Mouse (Mus musculus) forebrain, embryonic 13.5 days (tissue): Measurements from ENCODE around the gene Naglu. TPM values are rescaled to one million over a fixed set of nuclear protein-coding genes. Genes with fewer than 3 reads are reported as not detected.

Experiments
- ATAC-seq: fragments of 200-750 bp; cut with Nextera tagmentation; 2 replicates; pipeline ENCODE4 v1.8.0; 2017
- H3K27ac ChIP-seq: fragments of 300-500 bp; sonication (generic); 2 replicates; pipeline ENCODE4 v1.5.1; 2015; ENCODE audit warnings: inconsistent platforms, mild to moderate bottlenecking, moderate library complexity
- H3K27me3 ChIP-seq: fragments of 300-500 bp; sonication (generic); 2 replicates; pipeline ENCODE4 v1.6.1; 2015; ENCODE audit warnings: mild to moderate bottlenecking, inconsistent platforms
- H3K36me3 ChIP-seq: fragments of 300-500 bp; sonication (generic); 2 replicates; pipeline ENCODE4 v1.6.1; 2015; ENCODE audit warnings: mild to moderate bottlenecking, inconsistent platforms; ENCODE audit not compliant: poor library complexity, severe bottlenecking
- H3K4me1 ChIP-seq: fragments of 300-500 bp; sonication (generic); 2 replicates; pipeline ENCODE4 v1.6.1; 2015; ENCODE audit warnings: inconsistent platforms
- H3K4me2 ChIP-seq: fragments of 300-500 bp; sonication (generic); 2 replicates; pipeline ENCODE4 v1.6.1; 2015; ENCODE audit warnings: inconsistent platforms, mild to moderate bottlenecking, moderate library complexity
- H3K4me3 ChIP-seq: fragments of 300-500 bp; sonication (generic); 2 replicates; pipeline ENCODE4 v1.5.1; 2015; ENCODE audit warnings: mild to moderate bottlenecking, inconsistent platforms
- H3K9ac ChIP-seq: fragments of 300-500 bp; sonication (generic); 2 replicates; pipeline ENCODE4 v1.6.1; 2015; ENCODE audit warnings: mild to moderate bottlenecking, inconsistent platforms
- H3K9me3 ChIP-seq: fragments of 300-500 bp; sonication (generic); replicated peaks from 2 replicates; pipeline ENCODE4 v1.6.1; 2016; ENCODE audit warnings: inconsistent platforms
- WGBS: fragments of 180-500 bp; shearing (Covaris S2); methylation state at CpG from one replicate; pipeline ENCODE4 v1.1.7; 2015; 5-methylcytosine and 5-hydroxymethylcytosine counted together
- polyA plus RNA-seq: library from polyadenylated mRNA; unstranded; fragments of >200 nt; fragmentation: Nextera tagmentation; extraction: Ambion mirVana; gene quantifications from 2 replicates; pipeline ENCODE4 v1.2.1, GENCODE M21; 2015

The Naglu gene
- polyA plus RNA-seq, 1 experiment from 2014 or later = 4.8 TPM

GRCm38 (mm10) chr11:101086756-101087681 is 17.2 kb downstream of the Naglu start, which contains the start of gene Mlx:
TSS of gene Mlx (plus strand) at chr11:101087277.
- 1% methylated on average over 52 of the region's 52 CpGs for WGBS
- H3K9me3 ChIP-seq = no peaks in the 10 kb centered on the region
- H3K4me2 ChIP-seq = peak within 1 kb of the TSS; percentile 81
- H3K27ac ChIP-seq = peak within 1 kb of the TSS; percentile 84
- no peaks in the 10 kb centered on the region for H3K27me3 ChIP-seq
- peak; percentile 85 for ATAC-seq
- H3K36me3 ChIP-seq = peaks cover 51% of the 10 kb centered on the region
- H3K9ac ChIP-seq = peak within 1 kb of the TSS; percentile 93
- H3K4me3 ChIP-seq = peak within 1 kb of the TSS; percentile 84
- peaks cover 42% of the 10 kb centered on the region for H3K4me1 ChIP-seq

GRCm38 (mm10) chr11:101087682-101088055 is 17.9 kb downstream of the Naglu start:
- peaks cover 58% of the 10 kb centered on the region for H3K36me3 ChIP-seq
- peak overlapping the region; percentile 81 for H3K4me2 ChIP-seq
- H3K27ac ChIP-seq = peak overlapping the region; percentile 84; the same call in 1 of the 2 replicates
- peaks cover 42% of the 10 kb centered on the region for H3K4me1 ChIP-seq
- peak overlapping the region; percentile 93 for H3K9ac ChIP-seq
- no peaks in the 10 kb centered on the region for H3K9me3 ChIP-seq
- H3K27me3 ChIP-seq = no peaks in the 10 kb centered on the region
- peak overlapping the region; percentile 84 for H3K4me3 ChIP-seq
- WGBS = 7% methylated on average over 8 of the region's 8 CpGs
- ATAC-seq = no peak

- Histone ChIP-seq H3K36me3 (peaks cover 64% of the 10 kb centered on the region), H3K27me3 (no peaks in the 10 kb centered on the region), H3K4me1 (peaks cover 42% of the 10 kb centered on the region), H3K9me3 (no peaks in the 10 kb centered on the region), H3K4me2 (no peak overlapping the region), H3K27ac (no peak overlapping the region), H3K4me3 (no peak overlapping the region), H3K9ac (no peak overlapping the region)
- WGBS = 88% methylated on average over 1 of the region's 1 CpGs
- no peak for ATAC-seq
Measured at GRCm38 (mm10) chr11:101089931-101090330, 20.1 kb downstream of the Naglu start.

GRCm38 (mm10) chr11:101094930-101095313 is 25.1 kb downstream of the Naglu start:
- H3K27ac ChIP-seq = peak overlapping the region; percentile 59; the same call in 1 of the 2 replicates
- under 1% methylated on average over 18 of the region's 18 CpGs for WGBS
- no peaks in the 10 kb centered on the region for H3K27me3 ChIP-seq
- H3K4me2 ChIP-seq = peak overlapping the region; percentile 85
- H3K9ac ChIP-seq = peak overlapping the region; percentile 82
- peaks cover 20% of the 10 kb centered on the region for H3K4me1 ChIP-seq
- ATAC-seq = no peak; the same call in 1 of the 2 replicates
- peak overlapping the region; percentile 64 for H3K4me3 ChIP-seq
- H3K9me3 ChIP-seq = no peaks in the 10 kb centered on the region
- peaks cover 72% of the 10 kb centered on the region for H3K36me3 ChIP-seq

GRCm38 (mm10) chr11:101095314-101096024 is 25.7 kb downstream of the Naglu start, which contains the start of gene Psmc3ip:
TSS of gene Psmc3ip (minus strand) at chr11:101095436.
- Histone ChIP-seq H3K27me3 (no peaks in the 10 kb centered on the region), H3K9ac (peak within 1 kb of the TSS; percentile 82), H3K27ac (peak within 1 kb of the TSS; percentile 77), H3K36me3 (peaks cover 72% of the 10 kb centered on the region), H3K9me3 (no peaks in the 10 kb centered on the region), H3K4me1 (peaks cover 20% of the 10 kb centered on the region), H3K4me3 (peak within 1 kb of the TSS; percentile 64), H3K4me2 (peak within 1 kb of the TSS; percentile 85)
- under 1% methylated on average over 43 of the region's 43 CpGs for WGBS
- ATAC-seq = peak; percentile 97

GRCm38 (mm10) chr11:101098231-101098630 is 28.4 kb downstream of the Naglu start:
- Histone ChIP-seq H3K27me3 (no peaks in the 10 kb centered on the region), H3K27ac (no peak overlapping the region), H3K36me3 (peaks cover 69% of the 10 kb centered on the region), H3K4me2 (no peak overlapping the region), H3K4me1 (peaks cover 20% of the 10 kb centered on the region), H3K9ac (no peak overlapping the region), H3K4me3 (no peak overlapping the region), H3K9me3 (no peaks in the 10 kb centered on the region)
- WGBS = 92% methylated on average over 8 of the region's 8 CpGs
- ATAC-seq = no peak

GRCm38 (mm10) chr11:101103011-101103410 is 33.2 kb downstream of the Naglu start:
- no peak for ATAC-seq
- no peak overlapping the region for H3K9ac ChIP-seq
- no peaks in the 10 kb centered on the region for H3K27me3 ChIP-seq
- no peaks in the 10 kb centered on the region for H3K4me1 ChIP-seq
- H3K9me3 ChIP-seq = no peaks in the 10 kb centered on the region
- H3K27ac ChIP-seq = no peak overlapping the region
- peaks cover 68% of the 10 kb centered on the region for H3K36me3 ChIP-seq
- 94% methylated on average over 5 of the region's 5 CpGs for WGBS
- no peak overlapping the region for H3K4me3 ChIP-seq
- no peak overlapping the region for H3K4me2 ChIP-seq

- Histone ChIP-seq H3K4me1 (0 out of 2 replicates have a peak, but pooled peaks cover 2% of the 10 kb centered on the region), H3K4me3 (no peak overlapping the region), H3K9ac (no peak overlapping the region), H3K27me3 (no peaks in the 10 kb centered on the region), H3K9me3 (no peaks in the 10 kb centered on the region), H3K27ac (no peak overlapping the region), H3K36me3 (peaks cover 19% of the 10 kb centered on the region), H3K4me2 (no peak overlapping the region)
- 65% methylated on average over 4 of the region's 4 CpGs for WGBS
- no peak for ATAC-seq
Measured at GRCm38 (mm10) chr11:101109351-101109750, 39.5 kb downstream of the Naglu start.

- no peaks in the 10 kb centered on the region for H3K9me3 ChIP-seq
- peaks cover 6% of the 10 kb centered on the region; the same call in 1 of the 2 replicates for H3K36me3 ChIP-seq
- H3K27me3 ChIP-seq = no peaks in the 10 kb centered on the region
- no peak overlapping the region for H3K4me3 ChIP-seq
- no peak overlapping the region for H3K9ac ChIP-seq
- WGBS = 70% methylated on average over 5 of the region's 5 CpGs
- peaks cover 13% of the 10 kb centered on the region for H3K4me1 ChIP-seq
- ATAC-seq = no peak
- no peak overlapping the region for H3K27ac ChIP-seq
- no peak overlapping the region for H3K4me2 ChIP-seq
Measured at GRCm38 (mm10) chr11:101110708-101111107, 40.9 kb downstream of the Naglu start.

- H3K27ac ChIP-seq = no peak overlapping the region
- ATAC-seq = no peak
- no peak overlapping the region for H3K4me3 ChIP-seq
- WGBS = 92% methylated on average over 4 of the region's 4 CpGs
- H3K27me3 ChIP-seq = no peaks in the 10 kb centered on the region
- peaks cover 18% of the 10 kb centered on the region for H3K4me1 ChIP-seq
- H3K9me3 ChIP-seq = no peaks in the 10 kb centered on the region
- H3K9ac ChIP-seq = no peak overlapping the region
- H3K4me2 ChIP-seq = no peak overlapping the region
- H3K36me3 ChIP-seq = 0 out of 2 replicates have a peak, but pooled peaks cover 4% of the 10 kb centered on the region
Measured at GRCm38 (mm10) chr11:101111178-101111577, 41.4 kb downstream of the Naglu start.

- H3K9me3 ChIP-seq = no peaks in the 10 kb centered on the region
- 93% methylated on average over 3 of the region's 3 CpGs for WGBS
Measured at GRCm38 (mm10) chr11:101112186-101112585, 42.4 kb downstream of the Naglu start.

GRCm38 (mm10) chr11:101115564-101115963 is 45.8 kb downstream of the Naglu start:
- H3K9me3 ChIP-seq = no peaks in the 10 kb centered on the region
- peak overlapping the region; percentile 3 for H3K9ac ChIP-seq
- no peak for ATAC-seq
- H3K4me1 ChIP-seq = peaks cover 44% of the 10 kb centered on the region
- 28% methylated on average over 2 of the region's 2 CpGs for WGBS
- H3K4me3 ChIP-seq = no peak overlapping the region
- peak overlapping the region; percentile 10; the same call in 1 of the 2 replicates for H3K4me2 ChIP-seq
- H3K27ac ChIP-seq = peak overlapping the region; percentile 52; the same call in 1 of the 2 replicates
- H3K27me3 ChIP-seq = no peaks in the 10 kb centered on the region
- H3K36me3 ChIP-seq = 0 out of 2 replicates have a peak, but pooled peaks cover 4% of the 10 kb centered on the region

More at GRCm38 (mm10) chr11:101112186-101112585, 42.4 kb downstream of the Naglu start:
- Histone ChIP-seq H3K27me3 (no peaks in the 10 kb centered on the region), H3K4me1 (peaks cover 25% of the 10 kb centered on the region), H3K9ac (no peak overlapping the region), H3K27ac (no peak overlapping the region), H3K4me3 (no peak overlapping the region), H3K36me3 (0 out of 2 replicates have a peak, but pooled peaks cover 4% of the 10 kb centered on the region), H3K4me2 (no peak overlapping the region)
- ATAC-seq = no peak
